Mouse (Mus musculus) thymus, adult 2 months (tissue): ENCODE data around the gene Rxra.

ENCODE experiments used
- CTCF ChIP-seq: fragments of 200-500 bp; IDR thresholded peaks from 2 replicates; pipeline ENCODE4 v1.5.1; 2012; ENCODE audit warnings: mild to moderate bottlenecking, control low read depth, low read length, moderate library complexity, borderline replicate concordance; ENCODE audit not compliant: control insufficient read depth, poor library complexity, insufficient read depth; ENCODE audit errors: extremely low read depth
- POLR2A ChIP-seq: fragments of 200-500 bp; IDR thresholded peaks from 2 replicates; pipeline ENCODE4 v1.6.1; 2012; ENCODE audit warnings: mild to moderate bottlenecking, low read length, control low read depth, moderate library complexity; ENCODE audit not compliant: control insufficient read depth, poor library complexity, insufficient read depth; ENCODE audit errors: extremely low read depth

GRCm38 (mm10) chr2:27740091-27740608 is 63.9 kb downstream of the Rxra start:
- no peak for TF ChIP-seq POLR2A
- TF ChIP-seq CTCF, result peak; percentile 55; the same call in 1 of the 2 replicates
